Mouse (Mus musculus) cerebellum, postnatal 36 days (tissue): Measurements from ENCODE around the gene Pdss2.
A peak's percentile ranks its signal among the peaks of the same experiment; 100 is the strongest.
"Not testable (repeated sequence)": the region's sequence is repeated elsewhere in the genome, so short reads cannot be mapped to it uniquely, and the experiment has no call there.

ENCODE experiments used
- DNase-seq, 2 experiments: peaks; one replicate each; pipeline ENCODE4 v3.0.0; 2021 to 2022; ENCODE audit warnings: mixed read lengths in 2 of 2

Pdss2 gene

DNA sequence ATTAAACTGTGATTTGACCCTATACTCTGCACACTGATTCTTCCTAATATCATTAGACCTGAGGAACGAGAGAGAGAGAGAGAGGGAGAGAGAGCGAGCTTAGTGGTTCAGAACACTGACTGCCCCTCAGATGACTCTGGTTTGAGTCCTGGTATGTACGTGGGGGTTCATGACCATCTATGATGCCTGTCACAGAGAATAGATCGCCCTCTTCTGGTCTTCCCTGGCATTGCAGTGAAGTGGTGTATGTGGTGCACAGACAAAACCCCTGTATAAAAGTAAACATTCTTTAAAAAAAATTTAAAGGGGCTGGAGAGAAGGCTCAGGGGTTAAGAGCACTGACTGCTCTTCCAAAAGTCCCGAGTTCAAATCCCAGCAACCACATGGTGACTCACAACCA, 157.0 kb downstream of the Pdss2 start:
- peak; percentile 61 to 72 for DNase-seq

DNA sequence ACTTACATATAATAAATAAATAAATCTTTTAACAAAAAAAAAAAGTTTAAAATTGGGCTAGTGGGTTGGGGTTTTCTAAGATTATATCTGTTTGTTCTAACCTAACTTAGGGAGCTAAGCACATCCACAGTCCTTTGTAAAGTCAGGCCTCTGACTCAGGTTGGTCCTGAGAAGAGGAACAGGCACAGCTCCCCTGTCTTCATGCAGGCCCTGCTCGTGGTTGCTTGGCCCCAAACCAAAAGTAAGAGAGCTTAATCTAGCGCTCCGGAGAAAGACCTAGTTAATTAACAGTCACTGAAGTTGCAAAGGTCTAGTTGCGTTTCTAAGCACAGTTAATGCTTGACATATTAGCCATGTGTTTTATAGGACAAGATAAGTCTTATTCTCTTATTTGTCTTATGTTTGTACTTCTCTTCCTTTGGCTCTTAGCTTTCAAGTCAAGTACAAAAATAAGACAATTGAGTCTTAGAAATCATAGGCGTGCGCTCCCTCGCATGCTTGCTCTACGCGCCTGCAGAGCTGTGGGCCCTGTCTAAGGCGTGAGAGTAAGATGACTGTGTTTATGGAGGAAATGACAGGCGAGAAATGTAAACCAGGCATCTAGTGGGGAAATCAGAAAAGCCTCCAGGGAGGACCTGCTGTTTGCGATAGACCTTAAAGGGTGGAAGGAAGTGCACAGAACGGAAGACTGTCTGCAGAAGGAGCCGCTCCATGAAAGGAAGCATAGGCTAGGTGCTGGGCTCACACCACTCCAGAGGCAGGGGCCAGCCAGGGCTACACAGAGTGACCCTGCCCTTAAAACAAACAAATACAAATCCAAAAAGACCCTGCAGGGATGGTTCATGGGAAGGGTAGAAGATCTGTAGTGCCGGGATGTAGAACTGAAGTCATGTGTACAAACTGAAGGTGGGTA, 157.7 kb downstream of the Pdss2 start:
- DNase-seq = no peak

DNA sequence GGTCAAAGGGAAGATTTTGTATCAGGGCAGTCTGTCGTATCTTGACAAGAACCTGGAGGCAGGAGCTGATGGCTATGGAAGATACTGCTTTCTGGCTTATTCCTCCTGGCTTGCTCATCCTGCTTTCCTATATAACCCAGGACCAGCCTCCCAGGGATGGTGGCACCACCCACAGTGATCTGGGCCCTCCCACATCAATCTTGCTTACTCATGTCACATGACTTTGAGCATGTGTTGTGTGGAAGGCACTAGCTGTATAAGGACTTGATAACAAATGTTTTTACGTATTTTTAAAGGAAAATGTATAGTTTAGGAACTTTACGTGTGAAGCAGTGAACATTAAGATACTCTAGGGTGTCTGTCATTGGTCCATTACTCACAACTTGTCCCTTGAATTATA, 161.4 kb downstream of the Pdss2 start:
- no peak for DNase-seq

DNA sequence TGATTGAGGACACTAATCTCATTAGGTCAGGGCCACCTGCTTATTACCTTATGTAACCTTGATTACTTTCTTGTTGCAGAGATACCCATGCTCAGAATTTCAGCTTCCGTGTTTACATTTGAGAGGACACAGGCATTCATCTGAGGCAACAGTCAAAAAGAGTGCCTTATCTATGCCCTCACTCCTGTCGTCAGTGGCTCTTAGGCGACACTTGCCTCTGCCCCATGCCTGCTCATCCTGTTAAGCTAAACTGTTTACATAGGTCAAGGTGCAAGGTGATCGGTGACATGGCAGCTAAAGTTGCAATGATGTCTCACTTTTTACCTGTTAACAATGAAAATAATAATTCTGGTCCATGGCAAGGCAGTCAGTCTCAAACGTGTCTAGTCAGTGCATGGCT, 163.3 kb downstream of the Pdss2 start:
- no peak for DNase-seq

DNA sequence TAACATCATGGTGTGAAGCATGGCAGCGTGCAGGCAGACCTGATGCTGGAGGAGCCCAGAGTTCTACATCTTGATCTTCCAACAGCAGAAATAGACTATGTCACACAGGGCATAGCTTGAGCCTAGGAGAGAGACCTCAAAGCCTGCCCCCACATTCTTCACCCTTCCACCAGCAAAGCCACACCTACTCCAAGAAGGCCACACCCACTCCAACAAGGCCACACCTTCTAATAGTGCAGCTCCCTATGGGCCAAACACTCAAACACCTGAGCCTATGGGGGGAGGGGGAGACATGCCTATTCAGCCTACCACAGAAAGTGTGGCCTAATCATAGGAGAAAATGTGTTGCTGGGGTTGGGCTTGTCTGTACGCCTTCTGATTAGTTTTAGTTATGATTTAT, 171.6 kb downstream of the Pdss2 start:
- DNase-seq = no peak

DNA sequence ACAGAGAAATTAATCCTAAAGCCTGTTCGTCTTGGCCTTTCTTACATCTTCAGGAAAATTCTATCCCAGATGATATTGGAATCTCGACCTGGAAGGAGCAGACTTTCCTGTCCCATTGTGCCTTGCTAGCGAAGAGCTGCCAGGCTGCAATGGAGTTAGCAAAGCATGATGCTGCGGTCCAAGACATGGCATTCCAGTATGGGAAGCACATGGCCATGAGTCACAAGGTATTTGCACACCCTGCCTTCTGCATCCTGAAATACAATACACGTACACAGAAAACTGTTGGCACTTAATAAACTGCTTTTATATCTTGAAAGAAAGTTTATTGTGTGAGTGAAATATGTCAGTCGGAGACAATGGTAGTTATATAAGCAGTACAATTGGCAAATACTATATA, 172.5 kb downstream of the Pdss2 start:
- DNase-seq = no peak

DNA sequence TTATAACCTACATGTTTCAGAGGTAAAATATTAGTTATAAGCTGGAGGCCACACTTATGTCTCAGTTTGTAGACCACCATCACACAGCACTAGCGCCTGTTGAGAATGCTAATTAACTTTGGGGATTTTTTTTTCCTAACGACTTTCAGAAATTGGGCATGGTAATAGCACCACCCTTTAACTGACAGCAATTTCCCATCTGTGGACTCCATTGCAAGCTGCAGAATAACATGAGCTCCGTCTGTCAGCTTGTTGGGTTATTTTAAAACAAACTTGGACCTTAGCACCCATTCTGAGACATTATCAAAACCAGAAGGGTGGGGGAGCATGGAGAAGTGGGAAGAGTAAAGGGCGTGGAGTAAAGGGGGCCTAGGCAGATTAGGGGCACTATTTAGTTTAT, 174.5 kb downstream of the Pdss2 start:
- DNase-seq = no peak

DNA sequence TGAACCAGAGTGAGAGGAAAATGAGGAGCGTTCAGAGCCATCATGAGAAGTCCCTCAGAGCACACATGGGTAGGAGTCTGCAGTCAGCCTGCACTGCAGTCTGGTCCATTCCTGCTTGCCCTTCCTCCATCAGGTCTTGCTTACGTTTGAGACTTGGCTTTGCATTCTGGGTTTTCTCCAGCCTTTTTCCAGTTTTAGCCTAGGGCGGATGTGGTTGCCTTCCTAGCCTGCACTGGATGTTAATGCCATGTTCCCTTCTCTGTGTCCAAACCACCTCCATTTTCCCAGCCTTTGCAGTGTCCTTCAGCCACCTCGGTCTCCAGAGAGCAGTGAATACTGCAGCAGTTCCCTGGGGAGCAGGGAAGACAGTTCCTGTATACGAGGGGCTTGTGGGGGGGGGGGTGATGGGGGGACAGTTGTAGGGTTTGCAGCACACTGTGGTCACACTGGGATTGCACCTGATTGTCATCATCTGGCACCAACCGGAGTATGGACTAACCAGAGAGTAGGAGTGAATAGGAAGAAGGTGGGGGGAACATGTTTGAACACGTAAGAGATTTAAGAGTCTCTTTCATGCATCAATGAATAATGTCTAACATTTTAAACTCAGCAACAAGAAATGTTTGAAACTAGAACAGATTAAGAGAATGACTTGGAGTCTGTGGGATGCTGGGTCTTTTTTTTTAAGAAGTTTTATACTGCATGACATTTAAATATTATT, 178.5 kb downstream of the Pdss2 start:
- DNase-seq = no peak

DNA sequence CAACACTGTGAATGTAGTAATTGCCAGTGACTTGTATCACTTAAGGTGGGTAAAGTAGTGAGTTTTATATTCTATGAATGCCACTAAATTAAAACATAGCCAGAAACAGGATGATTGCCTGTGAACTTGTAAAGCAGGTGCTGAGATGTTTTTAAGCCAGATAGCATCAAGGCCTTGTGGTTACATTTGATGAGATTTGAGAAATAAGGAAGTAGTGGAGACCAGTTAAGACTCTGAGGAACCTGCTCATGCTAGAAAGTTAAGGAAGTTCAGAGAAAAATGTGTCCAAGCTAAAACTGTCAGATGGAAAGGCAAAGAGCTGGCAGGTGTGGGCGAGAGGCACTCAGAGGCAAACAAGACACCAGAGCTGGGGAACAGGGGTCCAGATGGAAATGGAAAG, 184.8 kb downstream of the Pdss2 start:
- DNase-seq = no peak

DNA sequence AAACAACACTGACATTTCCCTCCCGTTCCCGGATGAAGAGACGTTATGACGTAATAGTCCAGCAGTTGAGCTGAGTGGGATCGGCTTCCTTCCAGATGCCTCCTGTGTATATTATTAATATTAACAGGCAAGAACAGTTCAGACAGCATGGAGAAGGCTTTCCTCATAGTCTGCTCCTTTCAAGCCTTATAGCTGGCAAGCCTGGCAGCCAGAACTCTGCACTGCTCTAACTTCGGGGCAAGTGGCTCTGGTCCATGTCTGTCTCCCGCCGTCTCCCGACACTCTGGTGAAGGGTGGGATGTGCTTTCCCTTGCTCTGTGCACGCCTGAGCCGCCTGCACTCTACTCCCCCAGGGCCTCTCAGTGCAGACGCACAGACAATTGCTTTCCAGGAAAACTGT, 185.6 kb downstream of the Pdss2 start:
- DNase-seq = no peak

DNA sequence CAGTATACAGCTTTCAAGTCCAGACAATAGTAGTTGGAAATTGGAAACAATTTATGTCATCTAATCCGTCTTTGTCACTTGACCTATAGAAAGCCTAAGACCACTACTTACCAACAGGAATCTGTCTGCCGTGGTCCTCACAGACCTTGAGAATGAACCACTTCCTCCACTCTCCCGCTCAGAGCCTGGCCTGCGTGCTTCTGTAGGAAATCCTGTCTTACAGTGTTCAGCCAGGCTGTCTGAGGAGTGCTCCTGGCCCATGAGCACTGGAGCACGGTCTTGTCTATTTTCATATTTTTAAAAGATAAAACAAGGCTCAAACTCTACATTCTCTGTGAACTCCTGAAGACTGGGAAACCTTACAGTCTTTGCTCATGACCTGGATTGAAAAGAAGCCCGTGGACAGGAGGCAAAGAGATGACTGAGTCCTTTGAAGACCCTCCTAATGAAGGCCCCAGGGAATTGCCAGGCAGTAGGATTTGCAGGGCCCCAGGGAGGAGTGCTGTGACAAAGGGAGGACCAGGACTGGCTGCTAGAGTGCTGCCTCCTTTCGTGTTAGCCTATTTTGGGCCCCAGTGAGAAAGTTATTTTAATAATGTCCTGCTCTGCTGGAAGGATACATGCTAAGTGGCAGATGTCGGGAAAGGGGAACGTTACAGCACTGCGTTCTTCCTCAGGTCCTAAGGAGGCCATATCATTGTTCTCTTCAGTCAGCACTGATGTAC, 188.4 kb downstream of the Pdss2 start:
- DNase-seq = no peak

DNA sequence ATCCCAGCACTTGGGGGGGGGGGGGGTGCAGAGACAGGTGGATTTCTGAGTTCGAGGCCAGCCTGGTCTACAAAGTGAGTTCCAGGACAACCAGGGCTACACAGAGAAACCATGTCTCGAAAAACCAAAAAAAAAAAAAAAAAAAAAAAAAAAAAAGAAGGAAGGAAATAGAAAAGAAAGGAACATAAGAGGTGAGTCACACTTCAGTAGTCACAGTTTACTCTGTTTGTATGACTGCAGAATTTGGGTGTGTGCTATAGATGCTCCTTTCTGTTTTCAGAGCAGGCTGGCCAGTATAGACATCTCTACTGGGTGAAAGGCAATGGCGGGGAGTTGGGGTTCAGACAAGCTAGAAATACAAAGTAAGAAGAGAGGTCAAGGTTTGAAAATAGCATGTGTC, 189.9 kb downstream of the Pdss2 start:
- DNase-seq = not testable (repeated sequence)

DNA sequence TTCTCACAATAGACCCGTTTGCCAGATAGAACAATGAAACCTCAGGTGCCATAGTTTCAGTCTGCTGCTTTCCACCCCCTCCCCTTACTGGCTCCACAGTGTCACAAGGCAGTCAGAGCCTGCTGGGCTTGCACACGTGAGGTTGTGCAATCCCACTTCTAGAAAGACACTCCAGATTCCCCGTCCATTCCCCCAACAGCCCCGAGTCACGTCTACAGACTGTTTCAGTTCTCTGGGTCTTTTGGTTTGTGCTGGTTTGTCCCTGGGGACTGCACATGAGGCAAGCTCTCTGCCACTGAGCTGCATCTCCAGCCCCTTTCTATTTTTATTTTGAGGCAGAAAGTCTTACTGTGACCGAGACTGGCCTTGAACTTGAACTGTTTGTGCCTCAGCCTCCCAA, 196.1 kb downstream of the Pdss2 start:
- no peak for DNase-seq

DNA sequence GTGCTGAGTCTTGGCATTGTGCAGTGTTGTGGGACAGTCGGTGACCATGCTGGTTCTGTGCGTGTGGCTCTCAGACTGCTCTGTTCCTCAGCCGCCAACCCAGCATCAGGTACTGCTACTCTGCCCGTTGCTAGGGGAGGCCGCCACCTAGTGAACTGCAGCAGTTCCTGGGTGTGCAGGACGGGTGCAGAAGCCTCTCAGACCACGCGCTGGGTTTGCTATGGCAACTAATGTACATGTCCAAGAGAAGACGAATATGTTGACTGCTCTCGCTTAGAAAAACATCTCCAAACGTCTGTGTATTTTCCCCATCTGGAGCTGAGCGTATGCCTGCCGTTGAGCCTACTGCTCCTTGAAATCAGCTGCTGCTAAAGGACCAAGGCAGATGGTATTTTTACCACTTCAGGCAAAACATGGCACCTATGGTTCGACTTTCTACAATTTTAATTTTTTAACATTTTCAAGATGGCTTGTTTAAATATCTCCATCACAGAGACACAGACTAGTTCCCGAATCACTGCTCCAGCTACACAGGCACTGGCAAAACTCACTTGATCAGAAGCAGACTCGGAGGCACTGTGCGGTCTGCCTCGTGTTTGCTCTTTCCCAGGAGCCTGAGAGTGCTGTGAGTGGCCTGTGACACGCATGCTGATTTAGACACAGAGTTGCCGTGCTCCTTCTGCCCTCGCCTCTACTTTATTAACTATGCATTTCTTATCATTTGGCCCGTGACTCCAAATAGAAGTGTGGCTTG, 199.6 kb downstream of the Pdss2 start:
- DNase-seq = no peak

DNA sequence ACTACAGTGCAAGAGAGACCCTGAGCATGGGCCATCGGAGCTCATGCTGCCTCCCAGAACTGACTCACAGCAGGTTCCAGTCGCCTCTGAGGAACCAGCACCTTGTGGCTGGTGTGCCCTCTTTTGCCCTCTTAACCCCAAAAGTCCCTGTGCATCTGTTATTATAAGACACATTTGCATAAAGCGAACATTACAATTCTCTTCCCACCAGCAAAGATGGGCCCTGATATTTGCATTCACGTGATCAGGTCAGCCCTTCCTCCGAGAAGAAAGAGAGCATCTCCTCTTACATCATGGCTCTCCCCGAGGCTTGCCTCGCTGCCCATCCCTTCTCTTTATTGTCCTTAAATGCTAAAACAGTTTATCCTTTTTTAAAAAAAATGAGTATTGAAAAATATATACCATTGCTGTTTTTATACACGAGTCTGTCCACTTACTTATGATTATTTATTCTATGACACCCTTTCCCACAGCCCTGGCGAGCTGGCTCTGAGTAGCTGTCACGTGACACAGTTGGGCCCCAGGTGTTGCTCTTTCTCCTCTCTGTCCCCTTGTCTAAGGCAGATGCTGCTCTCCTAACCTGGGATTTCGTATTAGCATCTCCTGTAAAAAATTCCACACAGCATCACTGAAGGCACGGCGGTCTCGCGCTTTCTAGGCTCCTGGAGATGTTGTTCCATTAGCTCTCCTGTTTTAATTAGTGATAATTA, 200.9 kb downstream of the Pdss2 start:
- DNase-seq = no peak

DNA sequence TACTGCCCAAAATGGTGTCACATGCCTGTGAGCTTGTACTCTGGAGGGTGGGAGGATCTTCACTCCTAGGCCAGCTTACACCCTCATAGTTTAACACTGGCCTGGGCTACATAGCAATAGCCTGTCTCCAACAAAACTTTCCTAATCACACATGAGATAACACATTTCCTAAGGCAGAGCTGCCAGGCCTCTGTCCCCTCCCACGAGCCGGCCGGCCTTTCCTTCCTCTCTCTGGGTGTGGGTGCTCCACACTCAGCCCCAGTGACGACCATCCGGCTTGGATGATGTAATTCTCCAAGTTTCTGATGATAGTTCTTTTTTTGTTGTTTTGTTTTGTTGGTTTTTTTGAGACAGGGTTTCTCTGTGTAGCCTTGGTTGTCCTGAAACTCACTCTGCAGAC, 203.3 kb downstream of the Pdss2 start:
- DNase-seq = no peak

DNA sequence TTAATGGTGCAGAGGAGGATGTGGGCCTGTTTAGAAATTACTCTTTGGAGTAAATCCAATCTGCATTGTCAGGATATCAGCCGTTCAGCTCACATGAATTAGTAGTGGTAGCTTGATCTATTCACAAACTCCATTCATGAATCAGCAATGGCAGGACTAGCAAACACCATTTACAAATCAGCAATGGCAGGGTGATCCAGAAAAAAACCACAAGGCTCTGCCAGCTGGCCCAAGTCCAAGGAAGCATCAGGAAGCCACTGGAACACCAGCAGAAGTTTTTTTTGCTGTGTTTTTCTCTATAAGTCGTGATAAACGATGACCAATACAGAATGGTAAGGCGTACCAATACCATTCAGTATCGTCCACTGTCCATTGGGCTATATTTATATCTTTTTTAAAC, 209.3 kb downstream of the Pdss2 start:
- no peak for DNase-seq

DNA sequence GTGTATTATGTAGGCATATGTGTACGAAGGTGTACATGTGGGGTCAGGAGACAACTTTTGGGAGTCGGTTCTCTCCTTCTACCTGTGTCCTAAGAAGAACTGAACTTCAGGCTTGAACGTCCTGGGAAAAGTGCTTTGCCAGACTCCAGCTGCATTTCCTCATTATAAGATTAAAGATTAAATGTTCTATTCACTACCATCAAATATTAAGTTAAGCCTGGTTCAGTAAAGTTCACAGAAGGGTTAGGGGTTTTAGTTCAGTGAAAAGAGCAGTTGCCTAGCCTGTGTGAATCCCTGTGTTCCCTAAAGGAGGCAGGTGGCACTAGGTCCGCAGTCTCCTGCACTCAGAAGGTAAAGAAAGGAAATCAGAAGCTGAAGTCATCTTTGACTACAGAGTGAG, 213.0 kb downstream of the Pdss2 start:
- no peak for DNase-seq

DNA sequence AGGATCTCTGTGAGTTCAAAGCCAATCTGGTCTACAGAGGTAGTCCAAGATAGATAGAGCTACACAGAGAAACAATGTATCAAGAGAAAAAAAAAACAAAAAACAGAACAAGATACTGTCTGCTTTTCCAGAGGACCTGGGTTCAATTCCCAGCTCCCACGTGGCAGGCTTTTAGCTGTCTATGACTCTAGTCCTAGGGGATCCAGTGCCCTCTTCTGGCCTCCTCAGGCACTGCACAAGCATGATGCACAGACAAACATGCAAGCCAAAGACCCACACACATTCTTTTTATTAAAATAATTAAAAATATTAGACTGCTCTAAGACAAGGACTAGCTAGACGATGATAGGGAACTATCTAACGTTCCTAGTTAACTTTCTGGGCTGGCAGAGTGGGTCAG, 214.5 kb downstream of the Pdss2 start:
- DNase-seq = no peak

DNA sequence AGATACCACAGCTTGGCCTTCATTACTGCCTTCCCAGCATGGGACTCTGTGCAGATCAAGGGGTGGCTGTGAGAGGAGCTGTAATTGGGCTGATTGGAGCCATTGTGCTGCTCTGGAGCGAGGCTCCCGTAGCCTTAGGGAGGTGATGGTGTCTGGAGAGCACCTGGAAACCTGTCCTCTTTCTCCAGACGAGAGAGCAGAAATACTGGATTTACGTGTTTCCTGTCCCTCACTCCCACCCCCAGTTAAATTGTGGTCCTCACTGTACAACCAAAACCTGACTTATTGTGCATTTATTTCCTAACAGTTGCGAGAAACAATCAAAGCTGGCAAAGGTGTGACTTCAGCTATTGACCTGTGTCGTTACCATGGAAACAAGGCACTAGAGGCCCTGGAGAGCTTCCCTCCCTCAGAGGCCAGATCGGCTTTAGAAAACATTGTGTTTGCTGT, 218.2 kb downstream of the Pdss2 start:
- no peak for DNase-seq

DNA sequence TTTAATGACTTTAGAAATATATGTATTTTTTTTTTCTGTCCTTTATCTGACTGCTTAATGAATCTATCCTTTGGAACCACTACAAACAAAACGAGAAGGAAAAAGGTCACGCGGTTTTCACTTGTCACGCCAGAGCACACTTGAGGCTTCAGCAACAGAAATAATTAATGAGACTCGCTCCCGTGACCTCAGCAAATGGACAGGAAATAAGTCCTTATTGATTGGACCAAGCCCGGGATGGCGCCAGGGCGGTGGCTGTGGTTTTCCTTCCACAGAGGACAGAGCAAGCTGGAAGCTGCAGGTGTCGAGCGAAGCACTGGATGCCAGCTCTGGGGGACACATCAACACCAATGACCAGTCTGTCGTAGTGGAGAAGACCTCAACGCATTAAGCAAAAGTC, 218.8 kb downstream of the Pdss2 start:
- DNase-seq = no peak
